Mouse (Mus musculus) embryonic fibroblast, embryonic 13.5 days (primary cell): ENCODE data around the gene Lpcat4. TPM values are rescaled to one million over a fixed set of nuclear protein-coding genes. Genes with fewer than 3 reads are reported as not detected.

Source experiments
- H3K27ac ChIP-seq: 2 replicates; pipeline ENCODE4 v1.5.1; 2012; ENCODE audit warnings: low read length, control low read depth, inconsistent platforms; ENCODE audit not compliant: insufficient read depth
- H3K4me1 ChIP-seq: 2 replicates; pipeline ENCODE4 v1.6.1; 2011; ENCODE audit warnings: low read length; ENCODE audit not compliant: control insufficient read depth, insufficient read depth
- H3K4me3 ChIP-seq: 2 replicates; pipeline ENCODE4 v1.5.1; 2011; ENCODE audit warnings: mild to moderate bottlenecking, control low read depth, low read length; ENCODE audit not compliant: insufficient read depth
- CTCF ChIP-seq: IDR thresholded peaks from 2 replicates; pipeline ENCODE4 v1.5.1; 2011; ENCODE audit warnings: mild to moderate bottlenecking, control low read depth, low read length, moderate library complexity, borderline replicate concordance; ENCODE audit not compliant: insufficient read depth
- POLR2A ChIP-seq: IDR thresholded peaks from 2 replicates; pipeline ENCODE4 v1.6.1; 2011; ENCODE audit warnings: low read depth, mild to moderate bottlenecking, control low read depth, low read length, moderate library complexity
- polyA plus RNA-seq: library from polyadenylated mRNA; stranded (reverse); fragments of >200 nt; gene quantifications from 2 replicates; pipeline ENCODE4 v1.2.4, GENCODE M21; 2011; ENCODE audit warnings: low read depth; ENCODE audit not compliant: missing spikeins, insufficient read length

The Lpcat4 gene
- polyA plus RNA-seq, 1 experiment, result 21.6 TPM

DNA sequence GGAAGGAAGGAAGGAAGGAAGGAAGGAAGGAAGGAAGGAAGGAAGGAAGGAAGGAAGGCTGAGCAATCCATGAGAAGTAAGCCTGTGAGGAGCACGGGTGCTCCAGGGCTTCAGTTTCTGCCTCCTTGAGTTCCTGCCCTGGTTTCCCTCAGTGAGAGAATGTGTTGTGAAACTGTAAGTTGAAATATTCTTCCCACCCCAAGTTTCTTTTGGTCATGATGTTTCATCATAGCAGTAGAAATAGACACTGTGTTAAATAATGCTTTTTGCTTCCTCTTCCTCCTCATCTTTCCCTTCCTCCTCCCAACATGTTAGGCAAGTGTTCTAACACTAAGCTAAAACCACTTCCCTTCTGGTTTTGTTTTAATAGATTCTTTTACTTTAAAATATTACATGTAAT, 6.6 kb upstream of the Lpcat4 start:
- H3K27ac ChIP-seq, result no peak overlapping the region
- H3K4me1 ChIP-seq, result no peaks in the 10 kb centered on the region
- TF ChIP-seq POLR2A (no peak), CTCF (no peak)
- no peak overlapping the region for H3K4me3 ChIP-seq

DNA sequence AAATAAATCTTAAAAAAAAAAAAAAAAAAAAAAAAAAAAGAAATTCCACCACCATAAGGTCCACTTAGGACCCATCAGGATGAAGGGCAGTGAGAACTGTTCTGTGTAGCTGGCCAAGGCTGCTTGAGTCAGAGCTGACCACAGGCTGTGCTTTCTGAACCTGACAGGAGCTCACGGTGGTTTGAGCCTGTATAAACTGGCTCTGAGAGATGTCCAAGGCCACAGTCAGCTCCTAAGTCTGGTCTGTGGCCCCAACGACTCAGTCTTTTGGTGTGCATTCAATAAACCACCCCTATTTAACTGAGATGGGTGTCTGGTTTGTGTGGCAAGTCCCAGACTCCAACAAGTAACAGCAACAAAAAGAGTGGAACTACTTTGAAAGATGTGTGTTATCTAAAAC, 2.6 kb upstream of the Lpcat4 start:
- no peak overlapping the region for H3K4me3 ChIP-seq
- no peak overlapping the region for H3K27ac ChIP-seq
- TF ChIP-seq CTCF (no peak), POLR2A (no peak)
- H3K4me1 ChIP-seq, result no peaks in the 10 kb centered on the region

DNA sequence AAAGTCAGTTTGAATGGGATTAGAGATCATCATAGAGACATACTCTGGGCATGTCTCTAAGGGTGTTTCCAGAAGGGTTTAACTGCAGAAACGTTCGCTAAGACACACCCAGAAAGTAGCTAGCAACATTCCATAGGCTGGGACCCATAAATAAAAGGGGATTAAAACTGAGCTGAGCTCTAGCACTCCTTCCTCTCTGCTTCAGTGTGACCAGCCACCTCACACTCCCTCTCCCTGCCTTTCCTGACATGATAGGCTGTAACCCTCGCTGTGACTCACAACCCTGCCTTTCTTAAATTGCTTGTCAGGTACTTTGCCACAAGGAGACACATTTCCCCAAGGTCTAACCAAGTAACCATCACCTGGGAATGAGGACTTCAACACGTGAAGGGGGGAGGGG, 1.3 kb upstream of the Lpcat4 start:
- no peaks in the 10 kb centered on the region for H3K4me1 ChIP-seq
- TF ChIP-seq CTCF (no peak), POLR2A (peak; percentile 40; the same call in 1 of the 2 replicates)
- H3K4me3 ChIP-seq, result no peak overlapping the region
- H3K27ac ChIP-seq, result no peak overlapping the region

DNA sequence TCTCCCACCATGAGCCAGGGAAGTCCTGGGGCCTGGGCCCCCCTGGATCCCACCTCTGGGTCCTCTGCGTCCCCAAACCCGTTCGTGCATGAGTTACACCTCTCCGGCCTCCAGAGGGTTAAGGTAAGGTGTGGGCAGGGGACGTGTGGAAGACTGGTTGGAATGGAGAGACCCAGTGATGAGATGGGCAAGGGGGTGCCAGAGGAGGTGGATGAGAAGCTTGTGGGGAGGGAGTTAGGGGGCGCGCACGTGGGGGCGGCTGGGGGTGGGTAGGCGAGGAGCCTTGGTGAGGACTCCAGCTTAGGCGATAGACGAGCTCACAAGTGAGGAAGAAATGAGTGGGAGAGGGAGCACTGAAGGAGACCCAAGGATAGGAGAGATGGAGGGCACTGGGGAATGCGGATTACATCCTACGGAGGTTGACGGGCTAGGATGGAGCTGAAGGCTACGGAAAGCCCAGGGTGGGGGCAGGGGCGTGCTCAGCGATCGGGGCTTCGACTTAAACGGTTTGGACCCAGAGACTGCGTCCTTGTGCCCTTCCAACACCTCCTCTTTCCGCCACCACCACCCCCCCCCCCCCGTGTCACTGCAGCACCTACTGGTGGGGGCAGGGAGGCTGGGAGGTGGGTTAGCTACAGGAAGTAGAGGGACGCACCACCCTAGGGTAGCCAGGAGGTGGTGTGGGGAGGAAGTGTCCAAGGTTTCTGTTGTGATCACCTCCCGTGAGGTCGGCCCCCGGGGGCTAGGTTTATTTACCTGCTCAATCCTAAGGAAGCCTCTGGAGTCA, 860 bp downstream of the Lpcat4 start:
- H3K27ac ChIP-seq, result no peak overlapping the region
- peak overlapping the region; percentile 89 for H3K4me3 ChIP-seq
- no peaks in the 10 kb centered on the region for H3K4me1 ChIP-seq
- TF ChIP-seq CTCF (no peak), POLR2A (no peak)

DNA sequence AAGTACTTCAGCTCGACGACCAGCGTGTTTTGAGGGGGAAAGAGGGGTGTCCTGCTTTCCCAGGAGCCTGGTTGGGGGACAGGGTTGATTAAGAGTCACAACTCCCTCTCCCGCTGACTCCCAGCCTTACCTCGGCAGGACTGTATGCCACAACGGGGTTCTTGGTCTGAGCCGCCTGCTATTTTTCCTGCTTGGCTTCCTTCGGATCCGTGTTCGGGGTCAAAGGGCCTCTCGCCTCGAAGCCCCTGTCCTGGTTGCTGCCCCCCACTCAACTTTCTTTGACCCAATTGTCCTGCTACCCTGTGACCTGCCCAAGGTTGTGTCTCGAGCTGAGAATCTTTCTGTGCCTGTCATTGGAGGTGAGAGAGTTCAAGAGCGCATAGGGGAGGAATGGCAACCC, 2.5 kb downstream of the Lpcat4 start:
- no peak overlapping the region for H3K27ac ChIP-seq
- no peak overlapping the region for H3K4me3 ChIP-seq
- no peaks in the 10 kb centered on the region for H3K4me1 ChIP-seq
- TF ChIP-seq POLR2A (no peak), CTCF (no peak)

DNA sequence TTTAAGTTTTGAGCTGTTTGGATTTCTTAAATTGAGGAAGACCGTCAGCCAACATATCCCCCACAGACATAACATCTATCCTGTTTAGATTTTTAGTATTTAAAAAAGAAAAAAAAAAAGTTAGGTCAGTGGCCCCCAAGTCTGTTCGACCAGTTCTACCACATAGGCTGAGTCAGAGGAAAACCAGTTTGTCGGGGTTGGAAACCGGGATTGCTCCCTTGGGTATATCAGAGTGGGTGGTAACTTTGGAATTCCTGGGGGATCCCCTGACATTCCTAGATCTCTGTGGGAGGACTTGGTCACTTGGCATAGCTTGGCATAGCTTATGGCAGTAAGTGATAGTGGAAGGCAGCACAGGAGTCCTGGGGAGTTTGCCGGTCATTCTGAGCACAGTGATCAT, 6.0 kb downstream of the Lpcat4 start:
- Histone ChIP-seq H3K4me1 (no peaks in the 10 kb centered on the region), H3K27ac (no peak overlapping the region), H3K4me3 (no peak overlapping the region)
- TF ChIP-seq CTCF, result no peak
- no peak for TF ChIP-seq POLR2A

DNA sequence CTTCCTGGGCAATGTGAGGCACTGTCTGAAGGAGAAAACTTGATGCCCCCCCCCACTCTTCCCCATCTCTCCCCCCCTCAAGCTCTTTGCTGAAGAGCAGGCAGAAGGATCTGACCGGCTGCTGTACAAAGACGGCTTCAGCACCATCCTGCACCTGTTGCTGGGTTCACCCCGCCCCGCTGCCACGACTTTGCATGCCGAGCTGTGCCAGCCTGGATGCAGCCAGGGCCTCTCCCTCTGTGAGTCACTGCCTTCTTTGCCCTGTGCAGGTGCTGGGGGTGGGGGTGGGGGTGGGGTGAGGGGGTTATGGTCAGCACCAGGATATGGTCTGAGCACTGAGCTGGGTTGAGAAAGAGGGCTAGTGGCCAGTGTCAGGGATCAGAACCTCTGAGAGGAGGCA, 6.9 kb downstream of the Lpcat4 start:
- Histone ChIP-seq H3K4me3 (no peak overlapping the region), H3K4me1 (no peaks in the 10 kb centered on the region), H3K27ac (no peak overlapping the region)
- no peak for TF ChIP-seq POLR2A
- no peak for TF ChIP-seq CTCF

DNA sequence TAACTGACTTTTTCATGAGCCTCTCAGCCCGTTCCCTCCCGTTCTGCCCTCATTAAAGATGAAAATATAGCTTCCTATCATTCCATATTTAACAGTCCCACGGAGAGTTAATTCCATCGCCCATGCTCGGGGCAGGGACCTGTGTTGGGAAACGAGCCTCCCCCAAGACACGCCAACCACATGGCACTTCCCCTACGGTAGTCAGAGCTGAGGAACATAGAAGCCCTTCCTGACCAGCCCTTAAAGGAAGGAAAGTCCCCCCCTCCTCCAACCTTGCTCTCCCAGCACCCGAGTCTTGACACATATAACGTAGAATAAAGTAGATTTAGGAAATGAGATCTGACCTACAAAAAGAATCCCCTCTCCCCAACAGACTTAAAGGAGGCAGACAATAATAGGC, 8.1 kb downstream of the Lpcat4 start:
- H3K4me3 ChIP-seq, result no peak overlapping the region
- TF ChIP-seq POLR2A, result no peak
- TF ChIP-seq CTCF, result no peak

DNA sequence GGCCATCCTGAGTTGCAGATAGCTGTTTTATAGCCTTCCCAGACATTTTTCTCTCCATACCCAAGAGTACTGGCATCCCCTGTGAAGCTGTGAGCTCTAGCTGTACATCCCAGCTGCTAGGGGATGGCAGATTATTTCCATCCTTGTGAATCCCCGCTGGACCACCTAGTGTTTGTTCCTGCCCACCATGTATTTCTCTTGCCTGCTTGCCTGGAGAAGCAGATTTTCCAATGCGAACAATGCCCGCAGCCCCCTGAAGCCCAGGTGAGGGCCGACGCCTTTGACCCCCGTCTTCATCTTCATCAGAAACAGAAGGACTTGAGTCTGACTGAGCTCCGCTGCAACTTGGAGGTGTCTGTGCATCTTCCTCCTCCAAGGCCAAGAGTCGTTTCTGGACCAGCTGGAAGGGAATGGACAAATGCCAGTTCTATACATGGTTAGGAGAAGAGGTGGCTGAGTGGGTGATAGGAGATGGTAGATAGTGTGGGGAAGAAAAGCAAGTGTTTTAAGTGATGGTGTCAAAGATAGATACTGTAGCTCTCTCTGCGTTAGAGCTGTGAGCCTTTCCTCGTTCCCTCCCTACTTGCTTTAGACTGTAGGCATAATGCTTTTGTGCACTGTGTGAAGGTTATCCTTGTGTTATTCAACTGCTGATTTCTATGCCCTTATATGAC, 10.6 kb downstream of the Lpcat4 start:
- Histone ChIP-seq H3K4me3 (no peak overlapping the region), H3K4me1 (no peaks in the 10 kb centered on the region), H3K27ac (no peak overlapping the region)
- TF ChIP-seq POLR2A, result no peak
- TF ChIP-seq CTCF, result no peak

More for the DNA sequence above, 8.1 kb downstream of the Lpcat4 start:
- Histone ChIP-seq H3K27ac (no peak overlapping the region), H3K4me1 (no peaks in the 10 kb centered on the region)
